8 mouse cellular contexts compared by ENCODE assay signal in genomic region chr5:124628448-124629363, GRCm38 (mm10). TPM values are rescaled to one million over a fixed set of nuclear protein-coding genes. Genes with fewer than 3 reads are reported as not detected.
DNase-seq lines count a peak whose midpoint lies in the region; ATAC-seq and TF ChIP-seq lines count a peak whose summit lies in the region.

Atp6v0a2 (plus strand) TSS chr5:124628576.

- H3K4me3 ChIP-seq in C2C12 (ENCODE audit: insufficient read depth, poor library complexity, severe bottlenecking): peak within 1 kb of the TSS; percentile 72
- peak within 1 kb of the TSS; percentile 97 for H3K4me3 ChIP-seq in erythroblast, embryonic 14.5 days (replicated peaks)
- peak within 1 kb of the TSS; percentile 94 for H3K4me3 ChIP-seq in heart, embryonic 12.5 days
- H3K4me3 ChIP-seq in kidney, postnatal 0 days (replicated peaks; ENCODE audit: low read depth, low read length): peak within 1 kb of the TSS; percentile 89
- H3K4me3 ChIP-seq in liver, embryonic 11.5 days (ENCODE audit: low read depth, low read length): peak within 1 kb of the TSS; percentile 98
- H3K4me3 ChIP-seq in stomach, embryonic 14.5 days (ENCODE audit: low read depth, low read length): peak within 1 kb of the TSS; percentile 96

- ATAC-seq in heart, embryonic 12.5 days (ENCODE audit: insufficient number of reproducible peaks, low FRiP score): peak; percentile 96
- peak; percentile 94 for ATAC-seq in kidney, postnatal 0 days (replicated peaks; ENCODE audit: low FRiP score, low read depth)
- ATAC-seq in liver, embryonic 11.5 days (replicated peaks; ENCODE audit: low FRiP score): peak; percentile 91
- ATAC-seq in stomach, embryonic 14.5 days (ENCODE audit: insufficient number of reproducible peaks, insufficient read depth, low FRiP score, low read depth): peak; percentile 95

- peak within 1 kb of the TSS; percentile 95 for H3ac ChIP-seq in C2C12 (ENCODE audit: control insufficient read depth, insufficient read length, low read depth)

- peak within 1 kb of the TSS; percentile 83 for H3K27ac ChIP-seq in heart, embryonic 12.5 days (ENCODE audit: poor library complexity, severe bottlenecking)
- H3K27ac ChIP-seq in kidney, postnatal 0 days: peak within 1 kb of the TSS; percentile 81
- peak within 1 kb of the TSS; percentile 78; the same call in 1 of the 2 replicates for H3K27ac ChIP-seq in liver, embryonic 11.5 days (ENCODE audit: low read depth, low read length)
- peak within 1 kb of the TSS; percentile 85 for H3K27ac ChIP-seq in stomach, embryonic 14.5 days (ENCODE audit: low read length)

- no peak for TF ChIP-seq CTCF in C2C12 (IDR thresholded peaks at IDR 0.05; ENCODE audit: control insufficient read depth, insufficient read depth, insufficient read length)
- no peak for TF ChIP-seq CTCF in brain, embryonic 14.5 days (IDR thresholded peaks at IDR 0.05; ENCODE audit: borderline replicate concordance, extremely low read depth, insufficient read depth, insufficient read length)
- no peak for TF ChIP-seq CTCF in kidney, postnatal 0 days (IDR thresholded peaks at IDR 0.05; ENCODE audit: low read depth)

- TF ChIP-seq POLR2A in brain, embryonic 14.5 days (IDR thresholded peaks at IDR 0.05; ENCODE audit: borderline replicate concordance, extremely low read depth, insufficient read depth, insufficient read length, poor library complexity, severe bottlenecking): peak; percentile 86

- H3K79me3 ChIP-seq in C2C12 (ENCODE audit: low read depth): peaks cover 9% of the 10 kb centered on the region

- H3K27me3 ChIP-seq in C2C12 (ENCODE audit: control insufficient read depth, insufficient read depth, insufficient read length): no peaks in the 10 kb centered on the region
- no peaks in the 10 kb centered on the region for H3K27me3 ChIP-seq in erythroblast, embryonic 14.5 days (ENCODE audit: control insufficient read depth)
- H3K27me3 ChIP-seq in heart, embryonic 12.5 days (replicated peaks): no peaks in the 10 kb centered on the region
- H3K27me3 ChIP-seq in kidney, postnatal 0 days (ENCODE audit: insufficient read depth, low read length): no peaks in the 10 kb centered on the region
- H3K27me3 ChIP-seq in liver, embryonic 11.5 days (replicated peaks; ENCODE audit: control insufficient read depth, insufficient read depth, low read length): no peaks in the 10 kb centered on the region
- H3K27me3 ChIP-seq in stomach, embryonic 14.5 days (ENCODE audit: control insufficient read depth, insufficient read depth, low read length): no peaks in the 10 kb centered on the region

- under 1% methylated on average over 52 of the region's 58 CpGs for WGBS in heart, embryonic 12.5 days
- under 1% methylated on average over 57 of the region's 58 CpGs for WGBS in kidney, postnatal 0 days
- WGBS in liver, embryonic 11.5 days: under 1% methylated on average over 57 of the region's 58 CpGs
- under 1% methylated on average over 58 of the region's 58 CpGs for WGBS in stomach, embryonic 14.5 days

- peak; percentile 97 for DNase-seq in brain, embryonic 14.5 days (ENCODE audit: low read depth)
- peak; percentile 96 for DNase-seq in kidney, postnatal 0 days (ENCODE audit: low spot score)
- DNase-seq in liver, embryonic 11.5 days (ENCODE audit: low spot score): peak; percentile 94
- DNase-seq in naive thymus-derived CD4-positive, alpha-beta T cell, adult 2 months (ENCODE audit: low read depth): peak; percentile 95

- H3K4me2 ChIP-seq in heart, embryonic 12.5 days: peak within 1 kb of the TSS; percentile 88
- H3K4me2 ChIP-seq in kidney, postnatal 0 days (ENCODE audit: low read length): peak within 1 kb of the TSS; percentile 82
- peak within 1 kb of the TSS; percentile 92 for H3K4me2 ChIP-seq in liver, embryonic 11.5 days
- H3K4me2 ChIP-seq in stomach, embryonic 14.5 days (replicated peaks; ENCODE audit: low read depth, low read length): peak within 1 kb of the TSS; percentile 69

- H3K4me1 ChIP-seq in erythroblast, embryonic 14.5 days (ENCODE audit: control insufficient read depth): peaks cover 23% of the 10 kb centered on the region
- peaks cover 18% of the 10 kb centered on the region for H3K4me1 ChIP-seq in heart, embryonic 12.5 days (replicated peaks)
- peaks cover 13% of the 10 kb centered on the region for H3K4me1 ChIP-seq in kidney, postnatal 0 days (replicated peaks; ENCODE audit: insufficient read depth, low read length)
- H3K4me1 ChIP-seq in liver, embryonic 11.5 days (replicated peaks; ENCODE audit: control insufficient read depth, insufficient read depth, low read length): peaks cover 17% of the 10 kb centered on the region
- peaks cover 11% of the 10 kb centered on the region; the same call in 1 of the 2 replicates for H3K4me1 ChIP-seq in stomach, embryonic 14.5 days (ENCODE audit: control insufficient read depth, insufficient read depth, low read length)

- H3K79me2 ChIP-seq in C2C12 (ENCODE audit: control insufficient read depth, insufficient read depth): peaks cover 26% of the 10 kb centered on the region

- no peaks in the 10 kb centered on the region for H3K9me3 ChIP-seq in erythroblast, embryonic 14.5 days (ENCODE audit: control insufficient read depth, low read length)
- H3K9me3 ChIP-seq in heart, embryonic 12.5 days (replicated peaks): no peaks in the 10 kb centered on the region
- no peaks in the 10 kb centered on the region for H3K9me3 ChIP-seq in kidney, postnatal 0 days (replicated peaks; ENCODE audit: low read length)
- H3K9me3 ChIP-seq in liver, embryonic 11.5 days (ENCODE audit: control insufficient read depth, low read length): no peaks in the 10 kb centered on the region
- H3K9me3 ChIP-seq in stomach, embryonic 14.5 days (ENCODE audit: control insufficient read depth, low read depth, low read length): no peaks in the 10 kb centered on the region

- H3K9ac ChIP-seq in heart, embryonic 12.5 days: peak within 1 kb of the TSS; percentile 95
- H3K9ac ChIP-seq in kidney, postnatal 0 days (ENCODE audit: low read depth, low read length): peak within 1 kb of the TSS; percentile 93
- peak within 1 kb of the TSS; percentile 84 for H3K9ac ChIP-seq in liver, embryonic 11.5 days (ENCODE audit: low read depth, low read length)
- H3K9ac ChIP-seq in stomach, embryonic 14.5 days (replicated peaks; ENCODE audit: low read depth, low read length): peak within 1 kb of the TSS; percentile 77

- H3K36me3 ChIP-seq in C2C12 (ENCODE audit: control insufficient read depth, insufficient read depth): no peaks in the 10 kb centered on the region
- H3K36me3 ChIP-seq in erythroblast, embryonic 14.5 days (ENCODE audit: control insufficient read depth): peaks cover 2% of the 10 kb centered on the region
- H3K36me3 ChIP-seq in heart, embryonic 12.5 days: peaks cover 14% of the 10 kb centered on the region
- no peaks in the 10 kb centered on the region for H3K36me3 ChIP-seq in kidney, postnatal 0 days (ENCODE audit: insufficient read depth, low read length)
- 0 out of 2 replicates have a peak, but pooled peaks cover 4% of the 10 kb centered on the region for H3K36me3 ChIP-seq in liver, embryonic 11.5 days (ENCODE audit: control insufficient read depth, insufficient read depth, low read length)
- 0 out of 2 replicates have a peak, but pooled peaks cover 3% of the 10 kb centered on the region for H3K36me3 ChIP-seq in stomach, embryonic 14.5 days (ENCODE audit: control insufficient read depth, insufficient read depth, low read length)

TF ChIP-seq in C2C12, 6 proteins besides CTCF, POLR2A, EP300 and RAD21:
- TF ChIP-seq USF1 (IDR thresholded peaks at IDR 0.05; ENCODE audit: low read depth) (no peak), MAX (IDR thresholded peaks at IDR 0.05) (no peak), FOSL1 (IDR thresholded peaks at IDR 0.05; ENCODE audit: insufficient read depth, low read length, poor library complexity, severe bottlenecking) (no peak), CEBPB (IDR thresholded peaks at IDR 0.05; ENCODE audit: low read depth) (no peak), MYOD1 (IDR thresholded peaks at IDR 0.05; ENCODE audit: control insufficient read depth, insufficient read length, low read depth) (no peak)

RNA-seq across cellular contexts. Expression of gene Atp6v0a2, which starts in this region (rescaled TPM):
- polyA plus RNA-seq in C2C12 (2012; fragmentation: generic; extraction: Trizol): 22.8 TPM
- polyA plus RNA-seq in brain, embryonic 14.5 days (2012; rRNA removed): 34.8 and 36.1 TPM in 2 replicates
- polyA plus RNA-seq in erythroblast, embryonic 14.5 days (2012): 0.63 and 0.65 TPM in 2 replicates
- polyA plus RNA-seq in heart, embryonic 12.5 days (2016; fragmentation: Nextera tagmentation; extraction: Ambion mirVana): 41.0 and 45.8 TPM in 2 replicates
- polyA plus RNA-seq in kidney, postnatal 0 days (2015; fragmentation: Nextera tagmentation; extraction: Ambion mirVana): 33.6 and 34.5 TPM in 2 replicates
- 31.2 and 36.0 TPM in 2 replicates for polyA plus RNA-seq in liver, embryonic 11.5 days (2014; fragmentation: Nextera tagmentation; extraction: Ambion mirVana)
- 43.0 and 44.2 TPM in 2 replicates for polyA plus RNA-seq in stomach, embryonic 14.5 days (2014; fragmentation: Nextera tagmentation; extraction: Ambion mirVana)

Comparison
In these comparisons a context has a peak if more than half of its experiments do, and no peak if none do; other contexts are left out.
1. Peak in every context shown above with its lines: DNase-seq, ATAC-seq, H3K4me3 ChIP-seq and H3K27ac ChIP-seq.
2. RNA of gene Atp6v0a2 (polyA plus RNA-seq): 43.0 to 44.2 TPM in stomach, embryonic 14.5 days, 41.0 to 45.8 TPM in heart, embryonic 12.5 days, 34.8 to 36.1 TPM in brain, embryonic 14.5 days, 33.6 to 34.5 TPM in kidney, postnatal 0 days, 31.2 to 36.0 TPM in liver, embryonic 11.5 days and 22.8 TPM in C2C12 (single experiment); 0.63 to 0.65 TPM in erythroblast, embryonic 14.5 days; every median in the first group is over 10 times any median in the second.